Mouse (Mus musculus) spleen, postnatal 4 days (tissue): Measurements from ENCODE around the gene Spcs3.
"Not testable (repeated sequence)": the region's sequence is repeated elsewhere in the genome, so short reads cannot be mapped to it uniquely, and the experiment has no call there.

Experiments used
- DNase-seq, 2 experiments: peaks; one replicate each; pipeline ENCODE4 v3.0.0; 2022; ENCODE audit warnings: low spot score in 2 of 2

Gene Spcs3

GRCm38 (mm10) chr8:54529382-54530296, at the start of gene Spcs3, which contains the start of gene Asb5:
Gene Spcs3 (minus strand): TSS chr8:54529998.
Gene Asb5 (plus strand): TSS chr8:54529580.
- DNase-seq: peak; percentile 94 to 97

- no peak for DNase-seq
These were observed 41.1 kb upstream of the Spcs3 start for GRCm38 (mm10) chr8:54570618-54571609.

GRCm38 (mm10) chr8:54567168-54567567, 37.4 kb upstream of the Spcs3 start:
- no peak for DNase-seq

- no peak for DNase-seq
These were observed 35.9 kb upstream of the Spcs3 start for GRCm38 (mm10) chr8:54565603-54566260.

- no peak for DNase-seq
These were observed 35.4 kb upstream of the Spcs3 start for GRCm38 (mm10) chr8:54565181-54565580.

- no peak for DNase-seq
These were observed 32.3 kb upstream of the Spcs3 start for GRCm38 (mm10) chr8:54562137-54562536.

- DNase-seq: no peak
These were observed 25.1 kb upstream of the Spcs3 start for GRCm38 (mm10) chr8:54554921-54555320.

- DNase-seq: no peak
These were observed 20.3 kb upstream of the Spcs3 start for GRCm38 (mm10) chr8:54550026-54550574.

GRCm38 (mm10) chr8:54548383-54548782, 18.6 kb upstream of the Spcs3 start:
- no peak for DNase-seq

- no peak for DNase-seq
These were observed 11.5 kb upstream of the Spcs3 start for GRCm38 (mm10) chr8:54541331-54541730.

- DNase-seq: no peak
These were observed 7.5 kb upstream of the Spcs3 start for GRCm38 (mm10) chr8:54537285-54537684.

GRCm38 (mm10) chr8:54535172-54535571, 5.4 kb upstream of the Spcs3 start:
- DNase-seq: no peak

GRCm38 (mm10) chr8:54528571-54528970, 1.2 kb downstream of the Spcs3 start:
- DNase-seq: no peak

GRCm38 (mm10) chr8:54526700-54527099, 3.1 kb downstream of the Spcs3 start:
- no peak for DNase-seq

- no peak for DNase-seq
These were observed 4.2 kb downstream of the Spcs3 start for GRCm38 (mm10) chr8:54525606-54526005.

GRCm38 (mm10) chr8:54520516-54520915, 9.3 kb downstream of the Spcs3 start:
- no peak for DNase-seq

GRCm38 (mm10) chr8:54518756-54519460, 10.9 kb downstream of the Spcs3 start:
- DNase-seq: no peak

GRCm38 (mm10) chr8:54512200-54512599, 17.6 kb downstream of the Spcs3 start:
- not testable (repeated sequence) for DNase-seq

- no peak for DNase-seq
These were observed 18.0 kb downstream of the Spcs3 start for GRCm38 (mm10) chr8:54511791-54512190.

GRCm38 (mm10) chr8:54509221-54509721, 20.5 kb downstream of the Spcs3 start:
- no peak for DNase-seq
